Mouse (Mus musculus): ENCODE data around the gene Ptpn21. TPM values are rescaled to one million over a fixed set of nuclear protein-coding genes. Genes with fewer than 3 reads are reported as not detected.

Gene Ptpn21
- total RNA-seq, 2 experiments from 2014 or later = 6.9 to 7.6 TPM

- no peak for DNase-seq (ENCODE audit: low spot score in 2 of 2)
These were observed 12.2 kb downstream of the Ptpn21 start for GRCm38 (mm10) chr12:98724976-98725375.

- no peak for DNase-seq (ENCODE audit: low spot score in 2 of 2)
These were observed 13.0 kb downstream of the Ptpn21 start for GRCm38 (mm10) chr12:98724224-98724623.

- DNase-seq (ENCODE audit: low spot score in 2 of 2) = no peak
These were observed 16.2 kb downstream of the Ptpn21 start for GRCm38 (mm10) chr12:98721030-98721429.

- DNase-seq (ENCODE audit: low spot score in 2 of 2) = peak in 1 of 2 experiments; percentile 54
These were observed 16.6 kb downstream of the Ptpn21 start for GRCm38 (mm10) chr12:98720628-98721027.

- no peak for DNase-seq (ENCODE audit: low spot score in 2 of 2)
These were observed 21.1 kb downstream of the Ptpn21 start for GRCm38 (mm10) chr12:98716142-98716541.

- DNase-seq (ENCODE audit: low spot score in 2 of 2) = no peak
These were observed 22.4 kb downstream of the Ptpn21 start for GRCm38 (mm10) chr12:98714757-98715156.

GRCm38 (mm10) chr12:98713621-98714103 lies 23.5 kb downstream of the Ptpn21 start:
- DNase-seq (ENCODE audit: low spot score in 2 of 2) = no peak

- no peak for DNase-seq (ENCODE audit: low spot score in 2 of 2)
These were observed 24.4 kb downstream of the Ptpn21 start for GRCm38 (mm10) chr12:98712819-98713218.

GRCm38 (mm10) chr12:98703961-98704360 lies 33.2 kb downstream of the Ptpn21 start:
- DNase-seq (ENCODE audit: low spot score in 2 of 2) = no peak

GRCm38 (mm10) chr12:98703554-98703953 lies 33.7 kb downstream of the Ptpn21 start:
- DNase-seq (ENCODE audit: low spot score in 2 of 2) = no peak

GRCm38 (mm10) chr12:98701564-98701963 lies 35.6 kb downstream of the Ptpn21 start:
- DNase-seq (ENCODE audit: low spot score in 2 of 2) = peak in 1 of 2 experiments; percentile 47

- no peak for DNase-seq (ENCODE audit: low spot score in 2 of 2)
These were observed 40.0 kb downstream of the Ptpn21 start for GRCm38 (mm10) chr12:98697202-98697601.

GRCm38 (mm10) chr12:98690230-98690629 lies 47.0 kb downstream of the Ptpn21 start:
- no peak for DNase-seq (ENCODE audit: low spot score in 2 of 2)

GRCm38 (mm10) chr12:98683574-98683973 lies 53.6 kb downstream of the Ptpn21 start:
- DNase-seq (ENCODE audit: low spot score in 2 of 2) = no peak

GRCm38 (mm10) chr12:98683171-98683570 lies 54.0 kb downstream of the Ptpn21 start:
- DNase-seq (ENCODE audit: low spot score in 2 of 2) = no peak

GRCm38 (mm10) chr12:98682196-98682595 lies 55.0 kb downstream of the Ptpn21 start:
- DNase-seq (ENCODE audit: low spot score in 2 of 2) = no peak

GRCm38 (mm10) chr12:98679906-98680305 lies 57.3 kb downstream of the Ptpn21 start:
- no peak for DNase-seq (ENCODE audit: low spot score in 2 of 2)

GRCm38 (mm10) chr12:98677336-98677735 lies 59.9 kb downstream of the Ptpn21 start:
- no peak for DNase-seq (ENCODE audit: low spot score in 2 of 2)

- no peak for DNase-seq (ENCODE audit: low spot score in 2 of 2)
These were observed 60.3 kb downstream of the Ptpn21 start for GRCm38 (mm10) chr12:98676861-98677260.

GRCm38 (mm10) chr12:98674627-98675143 lies 62.5 kb downstream of the Ptpn21 start:
- peak; percentile 74 to 83 for DNase-seq (ENCODE audit: low spot score in 2 of 2)

- DNase-seq (ENCODE audit: low spot score in 2 of 2) = no peak
These were observed 63.3 kb downstream of the Ptpn21 start for GRCm38 (mm10) chr12:98673879-98674278.

GRCm38 (mm10) chr12:98670429-98670828 lies 66.8 kb downstream of the Ptpn21 start:
- DNase-seq (ENCODE audit: low spot score in 2 of 2) = no peak

- no peak for DNase-seq (ENCODE audit: low spot score in 2 of 2)
These were observed 67.3 kb downstream of the Ptpn21 start for GRCm38 (mm10) chr12:98669864-98670263.

All from layer of hippocampus, postnatal 14 days (tissue).